Mouse (Mus musculus): Measurements from ENCODE around the gene Rere. TPM values are rescaled to one million over a fixed set of nuclear protein-coding genes. Genes with fewer than 3 reads are reported as not detected.
A peak's percentile ranks its signal among the peaks of the same experiment; 100 is the strongest.
"Not testable (repeated sequence)": the region's sequence is repeated elsewhere in the genome, so short reads cannot be mapped to it uniquely, and the experiment has no call there.

Rere gene
- total RNA-seq, 2 experiments from 2014 or later = 51.5 to 52.0 TPM

DNA sequence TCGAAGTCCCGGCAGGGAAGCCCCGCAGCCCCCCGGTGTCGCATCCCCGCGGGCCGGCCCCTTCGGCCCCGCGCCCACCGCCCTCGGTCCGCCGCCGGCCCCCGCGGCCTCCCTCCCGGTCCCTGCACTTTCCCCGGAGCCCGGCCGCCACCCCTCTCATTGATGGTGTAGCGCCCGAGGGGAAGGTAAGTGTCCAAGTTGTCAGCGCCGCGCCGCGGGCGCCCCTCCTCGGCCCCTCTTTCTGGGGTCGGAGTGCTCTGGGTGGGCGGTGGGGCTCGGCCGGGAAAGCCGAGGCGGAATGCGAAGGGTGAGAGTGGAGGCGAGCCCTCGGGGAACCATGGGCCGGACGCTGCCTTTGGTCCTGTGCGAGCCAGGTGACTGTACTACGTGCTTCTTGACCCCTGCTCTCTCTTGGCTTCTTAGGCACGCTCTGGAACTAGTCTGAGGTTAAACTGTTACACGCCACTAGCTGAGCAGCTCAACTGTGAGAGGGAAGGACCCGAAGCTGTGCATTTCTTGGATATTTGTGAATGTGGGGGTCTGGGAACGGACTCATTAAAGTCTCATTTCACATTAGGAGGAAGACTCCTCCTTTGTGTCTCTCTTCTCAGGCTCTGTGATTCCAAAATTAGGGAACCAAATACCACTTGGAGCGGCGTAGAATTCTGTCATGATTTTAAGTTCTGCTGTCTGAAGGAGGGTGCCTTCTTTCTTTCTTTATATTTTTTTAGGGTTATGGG lies 615 bp downstream of the Rere start:
- peak; percentile 45 to 58 for DNase-seq

DNA sequence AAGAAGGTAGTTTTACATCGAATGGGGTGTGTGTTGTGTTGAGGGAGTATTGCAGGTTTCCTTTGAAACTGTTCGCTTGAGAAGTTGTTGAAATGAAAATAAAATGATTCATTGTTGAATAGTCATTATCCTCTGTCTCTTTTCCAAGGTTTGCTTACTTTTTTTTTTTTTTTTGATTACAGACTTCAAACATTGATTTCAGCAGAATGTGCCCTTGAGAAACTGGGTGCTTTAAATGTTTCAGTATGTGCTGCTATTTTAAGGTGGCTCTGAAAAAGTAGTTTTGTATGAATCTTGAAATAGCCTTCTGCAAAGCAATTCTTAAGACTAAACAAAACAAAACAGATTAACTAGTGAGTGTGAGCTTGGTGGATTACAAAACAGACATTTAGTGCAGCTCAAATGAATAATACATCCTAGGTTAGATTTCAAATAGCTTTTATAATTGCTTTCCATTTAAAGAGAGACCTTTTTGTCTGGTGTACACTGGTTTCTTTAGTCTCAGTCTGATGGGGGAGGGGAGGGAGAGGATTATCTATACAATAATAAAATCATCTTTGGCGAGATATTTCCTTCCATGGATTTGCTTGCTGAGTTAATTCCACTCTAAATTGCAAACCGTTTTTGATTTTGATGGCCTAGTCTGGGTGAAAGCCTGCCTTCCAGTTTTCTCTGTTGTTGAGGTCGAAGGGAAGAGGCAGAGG lies 1.3 kb downstream of the Rere start:
- intact Hi-C loops (cut with DNase I) = no loop called here

More for the DNA sequence above, 615 bp downstream of the Rere start:
- intact Hi-C loops (cut with DNase I) = no loop called here

DNA sequence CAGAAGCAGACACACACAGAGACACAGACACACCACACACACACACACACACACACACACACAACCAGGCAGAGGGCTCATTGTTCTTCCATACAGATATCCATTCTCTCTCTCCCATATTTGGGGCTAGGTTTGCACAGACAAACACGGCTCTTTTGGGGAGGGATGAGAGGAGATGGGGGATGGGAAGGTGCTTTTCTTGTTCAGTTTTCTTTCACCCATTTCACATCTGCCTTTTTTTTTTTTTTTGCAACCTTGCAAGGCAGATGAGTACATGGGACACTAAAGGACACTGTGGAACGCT lies 1.8 kb downstream of the Rere start:
- intact Hi-C loops (cut with DNase I) = no loop called here
- DNase-seq = no peak

More for the DNA sequence above, 1.3 kb downstream of the Rere start:
- DNase-seq = no peak

GRCm38 (mm10) chr4:150283993-150284392 lies 2.5 kb downstream of the Rere start:
- no peak for DNase-seq
- intact Hi-C loops (cut with DNase I) = no loop called here

DNA sequence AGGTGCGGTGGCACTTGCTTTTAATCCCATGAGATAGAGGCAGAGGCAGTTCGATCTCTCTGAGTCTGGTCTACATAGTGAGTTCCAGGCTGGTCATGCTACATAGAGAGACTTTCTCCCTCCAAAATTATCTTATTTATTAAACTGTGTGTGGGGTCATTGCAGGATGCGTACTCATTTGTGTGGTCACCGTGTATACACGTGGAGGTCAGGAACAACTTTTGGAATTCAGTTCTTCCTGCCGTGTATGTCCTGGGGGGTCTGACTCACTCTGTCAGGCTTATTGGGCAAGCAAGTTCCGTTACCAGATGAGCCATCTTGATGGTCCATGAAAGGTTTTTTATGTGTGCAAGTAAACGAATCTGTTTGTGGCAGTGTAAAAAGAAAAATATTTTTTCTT lies 5.5 kb downstream of the Rere start:
- intact Hi-C loops (cut with DNase I) = loop anchor here (5.0 kb wide), 1 partner anchor 55 kb away; no protein-coding TSS in a partner anchor
- no peak for DNase-seq

DNA sequence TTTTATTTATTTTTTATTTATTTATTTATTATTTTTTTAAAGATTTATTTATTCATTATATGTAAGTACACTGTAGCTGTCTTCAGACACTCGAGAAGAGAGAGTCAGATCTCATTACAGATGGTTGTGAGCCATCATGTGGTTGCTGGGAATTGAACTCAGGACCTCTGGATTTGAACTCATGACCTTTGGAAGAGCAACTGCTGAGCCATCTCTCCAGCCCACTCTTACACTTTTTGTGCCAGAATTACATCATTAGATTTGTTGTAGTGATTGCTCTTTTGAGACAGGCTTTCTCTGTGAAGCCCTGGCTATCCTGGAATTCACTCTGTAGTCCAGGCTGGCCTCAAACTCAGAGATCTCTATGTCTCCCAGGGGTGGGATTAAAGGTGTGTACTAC lies 6.0 kb downstream of the Rere start:
- not testable (repeated sequence) for DNase-seq
- intact Hi-C loops (cut with DNase I) = loop anchor here (5.0 kb wide), 1 partner anchor 55 kb away; no protein-coding TSS in a partner anchor

DNA sequence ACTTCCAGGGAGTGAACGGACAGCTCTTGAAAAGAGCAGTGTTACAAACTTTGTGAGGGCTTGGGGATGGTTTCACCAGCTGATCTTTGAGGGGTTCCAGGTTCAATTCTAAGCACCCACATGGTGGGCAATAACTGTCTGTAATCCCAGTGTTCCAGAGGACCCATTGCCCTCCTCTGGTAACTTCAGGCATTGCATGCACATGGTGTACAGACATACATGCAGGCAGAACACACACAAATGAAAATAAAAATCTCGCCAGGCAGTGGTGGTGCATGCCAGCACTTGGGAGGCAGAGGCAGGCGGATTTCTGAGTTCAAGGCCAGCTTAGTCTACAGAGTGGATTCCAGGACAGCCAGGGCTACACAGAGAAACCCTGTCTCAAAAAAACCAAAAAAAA lies 10.5 kb downstream of the Rere start:
- intact Hi-C loops (cut with DNase I) = loop anchor here (5.0 kb wide), 1 partner anchor 35 kb away; no protein-coding TSS in a partner anchor
- no peak for DNase-seq

- no peak for DNase-seq
- intact Hi-C loops (cut with DNase I) = loop anchor here (5.0 kb wide), 1 partner anchor 38 kb away; no protein-coding TSS in a partner anchor
Observed at GRCm38 (mm10) chr4:150294870-150295269, 13.4 kb downstream of the Rere start.

GRCm38 (mm10) chr4:150295966-150296365 lies 14.5 kb downstream of the Rere start:
- intact Hi-C loops (cut with DNase I) = no loop called here
- DNase-seq = no peak

- DNase-seq = no peak
- intact Hi-C loops (cut with DNase I) = no loop called here
Observed at GRCm38 (mm10) chr4:150302726-150303125, 21.3 kb downstream of the Rere start.

GRCm38 (mm10) chr4:150306701-150307100 lies 25.3 kb downstream of the Rere start:
- intact Hi-C loops (cut with DNase I) = no loop called here

DNA sequence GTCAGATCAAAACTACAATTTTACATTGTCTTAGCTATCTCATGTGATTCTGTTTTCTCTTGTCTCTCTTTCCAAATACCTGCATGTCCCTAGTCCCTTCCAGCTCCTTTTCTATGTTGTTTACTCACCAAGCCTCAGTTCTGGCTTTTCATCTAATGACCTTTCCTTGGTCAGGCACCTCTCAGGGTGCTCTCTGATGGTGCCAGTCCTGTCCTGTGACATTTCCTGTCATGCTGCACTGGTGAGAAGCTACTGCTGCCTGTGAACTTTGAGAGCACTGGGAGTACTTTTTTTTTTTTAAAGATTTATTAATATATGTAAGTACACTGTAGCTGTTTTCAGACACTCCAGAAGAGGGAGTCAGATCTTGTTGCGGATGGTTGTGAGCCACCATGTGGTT lies 25.8 kb downstream of the Rere start:
- no peak for DNase-seq
- intact Hi-C loops (cut with DNase I) = no loop called here

More at GRCm38 (mm10) chr4:150306701-150307100, 25.3 kb downstream of the Rere start:
- no peak for DNase-seq

DNA sequence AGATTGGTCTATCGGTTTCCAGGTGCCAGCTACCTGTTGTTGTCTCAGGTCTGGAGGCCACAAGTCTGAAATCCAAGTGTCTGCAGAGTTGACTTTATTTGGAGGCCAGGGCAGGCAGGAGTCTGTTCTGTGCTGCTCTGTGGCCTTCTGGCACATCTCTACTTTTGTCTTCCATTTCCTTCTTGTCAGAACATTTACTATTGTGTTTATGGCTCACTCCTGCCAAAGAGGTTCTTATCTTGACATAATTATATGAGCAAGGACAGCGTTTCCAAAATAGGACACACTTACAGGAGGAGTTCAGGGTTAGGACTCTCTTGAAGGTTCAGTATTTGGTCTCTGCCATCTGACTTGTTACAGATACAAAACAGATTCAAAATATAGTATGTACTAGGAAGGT lies 30.0 kb downstream of the Rere start:
- intact Hi-C loops (cut with DNase I) = no loop called here
- DNase-seq = peak in 1 of 2 experiments; percentile 15

GRCm38 (mm10) chr4:150312646-150313045 lies 31.2 kb downstream of the Rere start:
- DNase-seq = no peak
- intact Hi-C loops (cut with DNase I) = no loop called here

GRCm38 (mm10) chr4:150315301-150315700 lies 33.9 kb downstream of the Rere start:
- no peak for DNase-seq
- intact Hi-C loops (cut with DNase I) = no loop called here

GRCm38 (mm10) chr4:150316546-150316945 lies 35.1 kb downstream of the Rere start:
- no peak for DNase-seq
- intact Hi-C loops (cut with DNase I) = no loop called here

DNA sequence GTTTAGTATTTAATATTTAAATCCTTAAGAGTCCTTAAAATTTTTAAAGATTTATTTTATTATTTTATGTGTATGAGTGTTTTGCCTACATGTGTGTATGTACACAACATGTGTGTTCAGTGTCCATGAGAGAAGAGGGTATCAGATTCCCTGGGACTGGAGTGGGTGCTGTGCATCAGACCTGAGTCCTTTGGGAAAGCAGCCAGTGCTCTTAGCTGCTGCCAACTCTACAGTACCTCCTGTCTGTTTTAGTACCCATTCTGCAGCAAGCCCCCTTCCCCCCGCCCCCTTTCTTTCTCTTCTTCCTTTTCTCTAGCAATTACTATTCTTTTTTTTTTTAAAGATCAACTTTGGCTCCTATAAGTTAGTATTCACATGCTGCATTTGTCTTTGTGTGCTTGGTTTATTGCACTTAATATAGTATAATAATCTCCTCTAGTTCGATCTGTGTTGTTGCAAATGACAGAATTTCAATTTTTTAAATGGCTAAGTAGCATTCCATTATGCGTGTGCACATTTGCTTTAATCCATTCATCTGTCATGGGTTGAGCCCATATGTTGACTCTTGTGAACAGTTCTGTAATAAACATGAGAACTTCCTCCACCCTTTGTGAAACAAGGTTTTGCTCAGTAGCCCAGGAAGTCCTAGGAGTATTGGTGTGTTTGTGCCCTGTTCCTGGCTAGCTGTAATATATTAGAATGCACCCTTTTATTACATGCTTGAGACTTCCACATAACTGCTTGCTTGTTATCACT lies 43.8 kb downstream of the Rere start:
- DNase-seq = no peak
- intact Hi-C loops (cut with DNase I) = no loop called here

- DNase-seq = no peak
- intact Hi-C loops (cut with DNase I) = no loop called here
Observed at GRCm38 (mm10) chr4:150326005-150326404, 44.6 kb downstream of the Rere start.

GRCm38 (mm10) chr4:150327476-150327875 lies 46.0 kb downstream of the Rere start:
- intact Hi-C loops (cut with DNase I) = no loop called here
- no peak for DNase-seq

- intact Hi-C loops (cut with DNase I) = no loop called here
Observed at GRCm38 (mm10) chr4:150333927-150334682, 52.7 kb downstream of the Rere start.

DNA sequence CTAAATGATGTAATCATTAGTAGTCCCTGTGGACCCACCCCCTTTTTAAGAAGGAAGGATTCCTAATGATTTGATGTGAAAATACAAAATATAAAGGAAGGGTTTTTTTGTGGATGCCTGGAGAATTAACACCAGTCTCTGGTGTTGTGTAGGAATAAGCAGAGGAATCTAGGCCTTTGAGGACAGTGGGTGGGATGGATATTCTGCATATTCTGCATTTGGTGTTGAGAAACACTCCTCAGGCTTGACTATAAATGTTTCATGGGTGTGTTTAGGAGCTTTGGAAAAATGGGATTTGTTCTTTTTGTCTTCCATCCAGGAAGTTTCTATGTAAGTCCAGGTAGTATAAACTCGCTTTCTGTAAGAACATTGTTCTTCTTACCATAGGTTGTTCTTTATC lies 55.8 kb downstream of the Rere start:
- DNase-seq = no peak
- intact Hi-C loops (cut with DNase I) = no loop called here

More at GRCm38 (mm10) chr4:150333927-150334682, 52.7 kb downstream of the Rere start:
- DNase-seq = no peak
